Mouse (Mus musculus): ENCODE results near the gene Dusp12. TPM values are rescaled to one million over a fixed set of nuclear protein-coding genes. Genes with fewer than 3 reads are reported as not detected.

The Dusp12 gene
- polyA plus RNA-seq, 1 experiment, result 19.0 TPM

GRCm38 (mm10) chr1:170855056-170855760 lies 30.1 kb downstream of the Dusp12 start:
- TF ChIP-seq GATA1 (IDR thresholded peaks at IDR 0.05; ENCODE audit: low read length), result no peak

GRCm38 (mm10) chr1:170853604-170854003 lies 31.7 kb downstream of the Dusp12 start:
- no peak for TF ChIP-seq GATA1 (IDR thresholded peaks at IDR 0.05; ENCODE audit: low read length)

GRCm38 (mm10) chr1:170850637-170851624 lies 34.4 kb downstream of the Dusp12 start:
- no peak for TF ChIP-seq GATA1 (IDR thresholded peaks at IDR 0.05; ENCODE audit: low read length)

GRCm38 (mm10) chr1:170850007-170850406 lies 35.3 kb downstream of the Dusp12 start:
- no peak for TF ChIP-seq GATA1 (IDR thresholded peaks at IDR 0.05; ENCODE audit: low read length)

- TF ChIP-seq GATA1 (IDR thresholded peaks at IDR 0.05; ENCODE audit: low read length), result no peak
Measured at GRCm38 (mm10) chr1:170845448-170846307, 39.7 kb downstream of the Dusp12 start.

GRCm38 (mm10) chr1:170844380-170844779 lies 41.0 kb downstream of the Dusp12 start:
- TF ChIP-seq GATA1 (IDR thresholded peaks at IDR 0.05; ENCODE audit: low read length), result no peak

GRCm38 (mm10) chr1:170839685-170840084 lies 45.7 kb downstream of the Dusp12 start:
- no peak for TF ChIP-seq GATA1 (IDR thresholded peaks at IDR 0.05; ENCODE audit: low read length)

- no peak for TF ChIP-seq GATA1 (IDR thresholded peaks at IDR 0.05; ENCODE audit: low read length)
Measured at GRCm38 (mm10) chr1:170834756-170835155, 50.6 kb downstream of the Dusp12 start.

- TF ChIP-seq GATA1 (IDR thresholded peaks at IDR 0.05; ENCODE audit: low read length), result no peak
Measured at GRCm38 (mm10) chr1:170829781-170830180, 55.6 kb downstream of the Dusp12 start.

GRCm38 (mm10) chr1:170829344-170829743 lies 56.0 kb downstream of the Dusp12 start:
- no peak for TF ChIP-seq GATA1 (IDR thresholded peaks at IDR 0.05; ENCODE audit: low read length)

Other genes with a start within 250 kb of the Dusp12 start
- not detected in 2 replicates for gene Olfml2b, start 241.0 kb downstream of the Dusp12 start, polyA plus RNA-seq (2012)
- gene Atf6, start 17.8 kb downstream of the Dusp12 start, polyA plus RNA-seq (2012), result 1.3 and 1.8 TPM in 2 replicates
- 0.55 and 0.57 TPM in 2 replicates for gene Gm26620, start 475 bp downstream of the Dusp12 start, polyA plus RNA-seq (2012)
- not detected in 2 replicates for gene Fcrlb, start 27.4 kb upstream of the Dusp12 start, polyA plus RNA-seq (2012)
- gene Fcrla, start 42.0 kb upstream of the Dusp12 start, polyA plus RNA-seq (2012), result 0.22 TPM in 1 of 2 replicates, not detected in the other
- 0.08 TPM in 1 of 2 replicates, not detected in the other for gene Fcgr2b, start 91.0 kb upstream of the Dusp12 start, polyA plus RNA-seq (2012)
- not detected in 2 replicates for gene Fcgr4, start 133.4 kb upstream of the Dusp12 start, polyA plus RNA-seq (2012)
- 0.04 and 0.13 TPM in 2 replicates for gene Fcgr3, start 179.4 kb upstream of the Dusp12 start, polyA plus RNA-seq (2012)
- 0.67 and 1.5 TPM in 2 replicates for gene Cfap126, start 228.4 kb upstream of the Dusp12 start, polyA plus RNA-seq (2012)

Data from G1E-ER4 (cell line).